Comparison of ENCODE assay signal across 12 mouse cellular contexts in the genomic region with DNA sequence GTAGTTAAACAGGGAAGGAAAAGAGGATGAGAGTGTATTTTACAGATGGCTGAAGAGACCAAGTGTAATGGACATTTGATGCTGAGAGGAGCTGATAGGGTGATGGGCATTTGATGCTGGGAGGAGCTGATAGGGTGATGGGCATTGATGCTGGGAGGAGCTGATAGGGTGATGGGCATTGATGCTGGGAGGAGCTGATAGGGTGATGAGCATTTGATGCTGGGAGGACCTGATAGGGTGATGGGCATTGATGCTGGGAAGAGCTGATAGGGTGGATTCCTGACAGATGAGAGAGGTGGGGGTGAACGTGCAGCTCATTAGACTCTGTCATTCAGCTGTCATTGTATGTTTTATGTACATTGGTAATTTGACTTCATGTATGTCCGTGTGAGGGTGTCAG. TPM values are rescaled to one million over a fixed set of nuclear protein-coding genes. Genes with fewer than 3 reads are reported as not detected.
DNase-seq lines count a peak whose midpoint lies in the region; ATAC-seq lines count a peak whose summit lies in the region.
"Had no signal": no experiment of that assay in that cellular context is flagged by ENCODE, and none has a peak within 500 bp of the region (broad histone marks: within the 10 kb centered on the region; RNA-seq: fewer than 3 reads in every experiment).

No protein-coding gene starts in this region.

- no peak overlapping the region for H3K9ac ChIP-seq in hindbrain, embryonic 14.5 days
- H3K9ac ChIP-seq in hindbrain, embryonic 12.5 days = no peak overlapping the region
- no peak overlapping the region for H3K9ac ChIP-seq in limb, embryonic 12.5 days (replicated peaks)

- H3K36me3 ChIP-seq in hindbrain, embryonic 14.5 days (replicated peaks; ENCODE audit: control insufficient read depth, insufficient read depth) = no peaks in the 10 kb centered on the region
- no peaks in the 10 kb centered on the region for H3K36me3 ChIP-seq in hindbrain, embryonic 12.5 days
- H3K36me3 ChIP-seq in limb, embryonic 12.5 days = no peaks in the 10 kb centered on the region
- H3K36me3 ChIP-seq: heart, embryonic 10.5 days had no signal

- no peak overlapping the region for H3K4me3 ChIP-seq in hindbrain, embryonic 14.5 days (replicated peaks; ENCODE audit: low read length)
- no peak overlapping the region for H3K4me3 ChIP-seq in hindbrain, embryonic 12.5 days
- no peak overlapping the region for H3K4me3 ChIP-seq in limb, embryonic 12.5 days (replicated peaks)
- H3K4me3 ChIP-seq: heart, embryonic 10.5 days had no signal

- H3K9me3 ChIP-seq in hindbrain, embryonic 14.5 days (ENCODE audit: control insufficient read depth, low read length) = no peaks in the 10 kb centered on the region
- no peaks in the 10 kb centered on the region for H3K9me3 ChIP-seq in hindbrain, embryonic 12.5 days (replicated peaks)
- H3K9me3 ChIP-seq in limb, embryonic 12.5 days = peaks cover 7% of the 10 kb centered on the region

- DNase-seq in hindbrain, embryonic 14.5 days (ENCODE audit: low spot score) = no peak
- DNase-seq in c-Kit-positive CD71-positive TER-119-negative erythroid progenitor cells, embryonic 14.5 days (ENCODE audit: low read depth) = peak; percentile 74
- DNase-seq in kidney, postnatal 36 days = no peak
- DNase-seq in heart, adult 9 months (ENCODE audit: low spot score in 2 of 2) = no peak
- no peak for DNase-seq in natural killer cell, adult 2 months (ENCODE audit: low spot score in 2 of 2)
- DNase-seq: adrenal gland, adult 2 months; cerebellum, adult 18-20 months; right cerebral cortex, postnatal 4 days had no signal

- no peak overlapping the region for H3K4me2 ChIP-seq in hindbrain, embryonic 14.5 days (replicated peaks)
- H3K4me2 ChIP-seq in hindbrain, embryonic 12.5 days (replicated peaks) = no peak overlapping the region
- no peak overlapping the region for H3K4me2 ChIP-seq in limb, embryonic 12.5 days

- H3K4me1 ChIP-seq in hindbrain, embryonic 14.5 days (replicated peaks; ENCODE audit: control insufficient read depth, insufficient read depth, low read length) = peaks cover 3% of the 10 kb centered on the region
- no peaks in the 10 kb centered on the region; the same call in 1 of the 2 replicates for H3K4me1 ChIP-seq in hindbrain, embryonic 12.5 days
- H3K4me1 ChIP-seq in limb, embryonic 12.5 days (replicated peaks) = peaks cover 53% of the 10 kb centered on the region
- H3K4me1 ChIP-seq: heart, embryonic 10.5 days had no signal

- ATAC-seq in hindbrain, embryonic 14.5 days (ENCODE audit: low FRiP score) = no peak
- no peak for ATAC-seq in hindbrain, embryonic 12.5 days (ENCODE audit: low FRiP score)
- ATAC-seq in limb, embryonic 12.5 days (ENCODE audit: insufficient number of reproducible peaks, insufficient read depth, low FRiP score, low TSS enrichment, low read depth) = no peak
- peak; percentile 92 for ATAC-seq in megakaryocyte-erythroid progenitor cell, adult 5-6 weeks (replicated peaks; ENCODE audit: low FRiP score, low TSS enrichment, poor library complexity, severe bottlenecking)

- 76% methylated on average over 2 of the region's 2 CpGs for WGBS in hindbrain, embryonic 14.5 days
- WGBS in hindbrain, embryonic 12.5 days = 75% methylated on average over 2 of the region's 2 CpGs
- WGBS in limb, embryonic 12.5 days = 70% methylated on average over 2 of the region's 2 CpGs

- H3K27ac ChIP-seq in hindbrain, embryonic 14.5 days = peak overlapping the region; percentile 54
- no peak overlapping the region for H3K27ac ChIP-seq in hindbrain, embryonic 12.5 days
- peak overlapping the region; percentile 57; the same call in 1 of the 2 replicates for H3K27ac ChIP-seq in limb, embryonic 12.5 days
- H3K27ac ChIP-seq: heart, embryonic 10.5 days had no signal

- H3K27me3 ChIP-seq in hindbrain, embryonic 14.5 days (ENCODE audit: control insufficient read depth, insufficient read depth, low read length) = no peaks in the 10 kb centered on the region
- no peaks in the 10 kb centered on the region for H3K27me3 ChIP-seq in hindbrain, embryonic 12.5 days
- H3K27me3 ChIP-seq in limb, embryonic 12.5 days = no peaks in the 10 kb centered on the region

RNA-seq across cellular contexts. Expression of gene Cd24a, which starts 47.5 kb away (rescaled TPM):
- polyA plus RNA-seq in hindbrain, embryonic 14.5 days (2014; fragmentation: Nextera tagmentation; extraction: Ambion mirVana) = 938 and 954 TPM in 2 replicates
- 727 and 798 TPM in 2 replicates for polyA plus RNA-seq in hindbrain, embryonic 12.5 days (2016; fragmentation: Nextera tagmentation; extraction: Ambion mirVana)
- polyA plus RNA-seq in limb, embryonic 12.5 days (2016; fragmentation: Nextera tagmentation; extraction: Ambion mirVana) = 612 and 635 TPM in 2 replicates
- 709 and 802 TPM in 2 replicates for total RNA-seq in megakaryocyte-erythroid progenitor cell, adult 5-6 weeks (2014; fragmentation: Nextera tagmentation)
- total RNA-seq in megakaryocyte-erythroid progenitor cell, adult 5-6 weeks (2017) = 576 and 796 TPM in 2 replicates
